Mouse (Mus musculus) heart, postnatal 4 days (tissue): ENCODE data around the gene Slbp. TPM values are rescaled to one million over a fixed set of nuclear protein-coding genes. Genes with fewer than 3 reads are reported as not detected.
A peak's percentile ranks its signal among the peaks of the same experiment; 100 is the strongest.

Source experiments
- DNase-seq: peaks from one replicate; pipeline ENCODE4 v3.0.0; 2021
- total RNA-seq, 2 experiments: library from RNA; stranded (reverse); gene quantifications; 2 replicates each; pipeline ENCODE4 v1.2.3; 2021

Slbp gene
- total RNA-seq: 10 to 100 TPM; 33.4 to 41.5 TPM

DNA sequence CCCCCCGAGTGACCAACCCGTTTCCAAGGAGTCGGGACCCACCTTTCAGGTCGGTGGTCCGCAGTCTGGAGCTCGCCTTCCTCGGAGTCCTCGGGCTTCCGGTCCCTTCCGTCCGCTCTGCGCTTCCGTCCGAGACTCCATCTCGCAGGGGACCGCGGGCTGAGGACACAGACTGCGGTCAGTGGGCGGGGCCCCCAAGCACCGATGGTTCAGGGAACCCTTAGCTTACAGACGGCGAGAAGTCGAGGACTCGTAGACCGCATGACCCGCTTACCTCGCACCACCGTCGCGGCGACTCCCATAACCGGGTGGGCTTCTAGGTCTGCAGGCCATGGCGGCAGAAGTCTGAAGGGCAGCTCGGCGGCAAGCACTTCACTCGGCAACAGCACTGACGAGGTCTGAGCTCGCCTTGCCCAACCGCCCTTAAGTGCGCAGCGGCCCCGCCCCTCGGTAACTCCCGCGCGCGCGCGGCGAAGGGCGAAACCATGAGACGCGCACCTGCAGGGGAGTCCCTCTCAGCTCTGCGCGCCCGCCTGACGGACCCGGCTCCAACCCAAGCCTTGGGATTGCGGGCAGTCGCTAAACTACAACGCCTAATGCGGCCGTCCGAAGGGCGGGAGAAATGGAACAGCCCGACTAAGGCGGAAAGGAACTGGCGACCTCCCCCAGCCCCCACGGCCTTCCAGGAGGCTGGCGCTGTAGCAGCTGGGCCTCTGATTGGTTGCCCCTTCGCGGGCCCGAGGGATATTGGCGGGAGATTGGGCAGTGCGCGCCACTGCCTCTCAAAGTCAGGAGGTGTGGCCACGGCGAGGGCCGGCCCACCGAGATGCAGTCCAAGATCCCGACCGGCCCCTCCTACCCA is at the start of gene Slbp:
TSS of gene Slbp (minus strand) at position 654 of the 862 bp plus-strand sequence.
- DNase-seq: peak; percentile 97

DNA sequence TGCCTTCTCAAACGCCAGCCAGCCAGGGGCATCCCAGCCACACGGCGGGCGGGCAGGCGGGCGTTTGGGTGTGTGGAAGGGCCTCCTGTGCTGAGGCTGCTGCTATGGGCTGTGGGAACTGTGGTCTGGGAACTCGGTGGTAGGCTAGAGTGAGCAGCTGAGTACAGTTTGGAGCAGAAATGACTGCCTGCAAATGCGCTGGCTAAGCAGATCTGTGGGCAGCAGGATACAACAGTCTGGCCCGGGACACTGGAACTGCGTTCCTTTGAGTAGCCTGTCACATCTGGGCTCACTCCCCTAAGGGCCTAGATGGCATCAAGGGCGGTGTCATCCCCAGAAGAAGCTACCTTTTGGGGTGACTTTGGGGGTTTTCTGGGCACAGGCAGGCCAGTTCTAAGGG is 49.5 kb upstream of the Slbp start:
- no peak for DNase-seq

DNA sequence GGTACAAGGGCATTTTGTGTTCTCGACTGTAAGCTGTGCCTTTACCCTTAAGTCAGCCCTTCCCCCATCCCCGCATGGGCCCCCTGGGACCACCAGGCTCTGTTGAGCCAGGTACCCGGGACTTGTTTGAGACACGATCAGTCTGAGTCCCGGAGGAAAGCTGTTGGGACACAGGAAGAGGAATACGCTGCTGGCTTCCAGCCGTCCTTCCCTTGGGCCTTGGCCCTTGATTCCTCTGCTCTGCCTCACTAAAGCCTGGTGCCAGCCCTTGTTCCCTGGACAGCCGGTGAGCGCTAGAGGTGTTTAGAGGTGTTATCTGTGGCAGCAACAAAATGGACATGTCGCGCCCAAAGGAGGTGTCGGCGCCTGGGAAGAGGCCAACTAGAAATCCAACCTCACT is 47.6 kb upstream of the Slbp start:
- peak; percentile 34 for DNase-seq

DNA sequence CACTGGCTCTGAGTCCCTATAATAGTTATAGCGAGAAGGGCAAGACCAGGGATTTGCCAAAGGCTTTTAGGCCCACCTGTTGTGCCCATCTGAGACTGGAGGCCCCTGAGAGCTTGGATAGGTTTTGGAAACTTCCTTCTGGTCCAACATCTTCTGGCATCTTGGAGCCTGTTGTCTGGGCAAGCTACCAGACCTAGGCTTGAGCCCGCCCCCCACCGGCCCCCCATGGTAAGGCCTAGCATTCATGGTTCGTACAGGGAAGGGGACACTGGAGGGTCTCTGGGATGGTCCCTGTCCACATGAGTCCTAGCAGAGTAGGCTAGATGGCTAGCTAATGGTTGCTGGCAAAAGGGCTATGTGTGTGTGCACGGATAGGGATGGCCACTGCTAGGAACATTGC is 46.3 kb upstream of the Slbp start:
- no peak for DNase-seq

DNA sequence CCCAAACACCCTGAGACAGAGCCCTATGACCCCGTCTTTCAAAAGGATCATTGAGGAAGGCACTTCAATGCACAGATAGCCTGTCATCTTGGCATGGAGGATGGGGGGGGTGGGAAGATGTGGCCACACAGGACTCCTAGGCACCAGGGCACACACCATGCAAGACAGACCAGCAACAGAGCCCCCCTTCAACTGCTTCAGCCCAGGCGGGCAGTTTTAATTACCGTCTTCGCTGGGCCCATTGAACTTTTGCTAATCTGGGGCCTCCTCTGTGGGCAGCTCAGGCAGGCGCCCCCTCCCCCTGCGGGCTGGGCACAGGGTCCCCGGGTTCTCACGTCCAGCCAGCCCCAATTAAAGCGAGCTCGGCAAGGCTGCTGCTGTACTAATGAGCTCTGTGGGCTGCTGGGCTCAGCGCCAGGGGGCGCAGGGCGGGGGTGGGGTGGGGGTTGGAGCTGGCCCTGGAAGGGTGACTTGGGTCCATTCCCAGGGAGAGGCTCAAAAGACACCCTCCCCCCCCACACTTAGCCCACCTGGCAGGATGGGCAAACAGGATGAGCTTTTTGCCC is 45.7 kb upstream of the Slbp start:
- no peak for DNase-seq

DNA sequence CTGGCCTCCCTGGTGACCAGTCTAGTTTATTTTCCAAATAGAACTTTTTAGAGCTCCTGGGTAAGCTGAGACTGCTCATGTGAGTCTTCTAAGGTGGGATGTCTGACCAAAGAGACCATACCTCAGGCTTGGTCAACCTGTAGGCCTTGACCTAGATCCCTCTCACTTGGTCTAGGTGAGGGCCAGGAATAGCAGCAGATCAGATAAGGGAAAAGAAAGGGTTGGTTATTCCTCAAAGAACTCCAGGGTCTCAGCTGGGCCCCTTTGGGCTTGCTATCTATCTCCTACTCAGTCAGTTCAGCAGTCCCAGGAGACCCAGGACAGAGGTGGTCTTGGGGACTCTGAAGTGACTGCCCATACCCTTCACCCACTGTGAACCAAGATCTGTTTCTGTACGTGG is 45.2 kb upstream of the Slbp start:
- DNase-seq: no peak

DNA sequence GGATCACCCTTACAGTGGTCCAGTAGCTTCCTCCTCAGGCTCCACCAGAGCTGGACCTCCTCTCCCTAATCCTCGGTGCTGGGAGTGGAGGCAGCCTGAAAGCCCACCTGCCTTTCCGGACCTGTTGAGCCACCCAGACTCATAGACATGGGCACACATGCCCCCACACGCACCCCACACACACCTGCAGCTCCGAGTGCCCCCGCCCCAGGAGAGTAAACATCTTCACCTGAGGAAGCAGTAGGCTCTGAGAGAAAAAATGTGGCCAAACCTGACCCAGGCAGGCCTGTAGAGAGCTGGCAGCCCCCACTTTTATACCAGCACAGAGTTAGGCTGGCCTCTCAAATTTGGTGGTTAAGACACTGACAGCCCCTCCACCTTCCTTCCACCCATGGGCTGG is 44.1 kb upstream of the Slbp start:
- DNase-seq: no peak

DNA sequence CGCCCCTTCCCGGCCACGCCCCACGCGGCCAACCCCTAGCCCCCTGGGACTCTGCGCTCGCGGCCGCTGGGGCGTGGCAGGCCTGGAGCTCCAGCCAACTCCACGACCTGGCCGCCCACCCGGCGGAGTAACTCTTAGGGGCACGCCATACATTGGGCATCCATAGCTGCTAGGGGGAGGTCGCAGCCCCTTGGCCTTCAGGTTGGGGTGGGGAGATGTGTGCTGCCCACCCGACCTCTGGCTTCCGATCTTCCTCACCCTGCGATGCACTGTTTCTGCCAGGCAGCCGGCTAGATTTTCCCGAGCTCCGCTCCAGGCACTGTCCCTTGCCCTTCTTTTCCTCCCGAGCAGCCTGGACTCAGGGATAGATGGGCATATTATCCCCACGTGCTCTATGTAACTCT is 43.3 kb upstream of the Slbp start:
- no peak for DNase-seq

DNA sequence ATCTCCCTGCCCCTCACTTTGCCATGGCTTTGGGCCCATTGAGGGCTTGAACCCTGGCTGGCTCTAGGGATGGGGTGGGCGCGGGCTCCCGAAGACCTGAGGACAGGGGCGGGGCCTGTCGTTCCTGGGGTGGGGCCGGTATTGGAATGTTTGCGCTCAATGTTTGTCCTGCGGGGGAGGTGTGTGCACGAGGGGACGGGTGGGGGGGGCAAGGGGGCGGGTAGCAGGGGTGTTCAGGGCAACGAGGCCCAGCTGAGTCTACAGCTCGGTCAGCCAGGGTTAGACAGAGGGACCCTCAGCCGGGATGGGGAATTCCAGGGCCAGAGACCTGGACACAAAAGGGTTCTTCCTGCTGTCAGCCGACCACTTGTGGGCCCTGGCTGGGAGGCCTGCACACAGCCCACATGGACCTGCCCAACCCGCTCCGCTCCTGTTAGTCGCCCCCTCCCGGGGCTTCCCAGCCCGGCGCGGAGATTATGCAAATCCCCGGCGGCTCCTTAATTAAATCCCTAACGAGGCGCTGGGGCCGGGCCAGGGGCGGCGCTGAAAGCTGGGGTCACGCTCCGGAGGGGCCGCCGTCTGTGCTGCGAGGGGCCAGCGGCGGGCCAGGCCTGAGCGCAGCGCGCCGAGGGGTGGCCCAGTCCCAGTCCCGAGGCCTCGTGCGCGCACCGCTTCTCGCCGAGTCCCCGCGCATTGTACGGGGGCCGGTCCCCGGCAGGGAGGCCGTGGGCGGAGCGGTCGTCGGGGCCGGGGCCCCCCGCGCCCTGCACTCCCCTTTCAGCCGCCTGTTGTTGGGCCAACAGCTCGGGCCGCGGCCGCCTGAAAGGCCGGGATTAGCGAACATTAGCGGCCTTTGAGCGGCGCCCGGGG is 42.7 kb upstream of the Slbp start:
- DNase-seq: peak; percentile 52

DNA sequence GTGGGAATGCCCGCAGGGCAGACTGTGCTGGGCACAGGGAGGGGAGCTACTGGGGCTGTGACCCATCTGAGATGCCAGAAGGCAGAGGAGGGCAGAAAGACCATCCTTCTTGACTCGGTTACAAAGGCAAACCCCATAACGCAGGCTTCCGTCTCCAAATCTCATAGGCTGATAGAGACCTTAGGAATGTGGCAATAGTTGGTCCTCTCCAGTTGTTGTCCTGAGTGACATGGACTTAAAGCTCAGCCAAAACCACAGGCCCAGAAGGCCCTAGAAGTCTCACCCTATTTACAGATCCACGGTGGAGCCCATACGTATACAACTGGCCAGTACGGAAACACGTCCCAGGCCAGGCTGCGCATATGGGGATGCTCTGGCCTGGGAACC is 42.1 kb upstream of the Slbp start:
- no peak for DNase-seq

DNA sequence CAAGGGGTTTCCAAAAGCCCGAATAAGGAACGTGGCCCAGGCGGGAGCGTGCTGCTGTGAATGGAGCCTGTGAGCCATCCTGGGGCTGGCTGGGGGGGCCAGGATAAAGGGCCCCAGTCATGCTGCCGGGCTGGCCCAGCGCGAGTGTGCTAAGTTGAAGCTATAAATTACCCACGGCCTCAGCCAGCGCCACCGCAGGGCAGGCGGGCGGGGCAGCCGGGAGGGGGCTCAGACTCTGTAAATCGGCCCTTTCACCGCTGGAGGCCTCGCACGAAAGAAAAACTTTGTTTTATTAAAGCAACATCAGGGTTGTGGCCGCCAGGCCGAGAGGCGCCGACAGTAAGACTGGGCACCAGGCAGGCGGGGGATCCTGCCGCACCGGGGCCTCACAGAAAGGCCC is 40.0 kb upstream of the Slbp start:
- DNase-seq: peak; percentile 60

DNA sequence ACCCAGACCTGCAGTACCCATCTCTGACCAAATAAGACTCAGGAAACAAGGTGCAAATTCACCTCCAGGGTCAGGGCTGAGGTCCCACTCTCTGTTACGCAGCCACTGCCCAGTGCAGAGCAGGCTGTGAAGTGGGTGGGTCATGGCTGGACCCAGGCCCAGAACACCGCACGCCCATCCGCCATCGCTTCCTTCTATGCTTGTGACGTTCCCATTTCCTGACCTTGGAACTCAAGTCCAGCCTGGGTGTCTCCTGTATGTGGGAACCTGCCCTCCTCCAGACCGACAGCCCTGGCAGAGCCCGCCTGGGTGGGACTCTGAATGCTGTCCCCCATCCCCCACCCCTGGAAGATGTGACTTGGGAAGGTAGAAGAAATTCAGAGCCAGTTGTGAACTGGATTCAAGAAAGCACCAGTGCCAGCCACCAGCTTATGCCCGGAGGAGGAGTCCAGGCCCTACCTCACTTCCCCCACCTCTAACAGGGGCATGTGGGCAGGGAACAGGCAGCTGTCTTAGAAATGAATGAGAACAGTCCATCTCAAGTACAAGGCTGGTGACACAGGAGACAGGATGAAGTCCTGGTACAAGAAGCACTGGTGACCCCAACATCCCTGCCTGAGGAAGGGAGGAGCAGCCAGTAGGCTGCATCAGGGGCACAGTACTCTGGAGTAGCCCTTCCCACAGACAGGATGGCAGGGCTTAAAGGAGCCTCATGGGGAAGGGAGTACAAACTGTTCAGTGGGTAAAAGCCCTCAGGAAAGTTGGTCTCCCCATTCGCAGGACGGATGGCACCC is 37.7 kb upstream of the Slbp start:
- DNase-seq: peak; percentile 58

DNA sequence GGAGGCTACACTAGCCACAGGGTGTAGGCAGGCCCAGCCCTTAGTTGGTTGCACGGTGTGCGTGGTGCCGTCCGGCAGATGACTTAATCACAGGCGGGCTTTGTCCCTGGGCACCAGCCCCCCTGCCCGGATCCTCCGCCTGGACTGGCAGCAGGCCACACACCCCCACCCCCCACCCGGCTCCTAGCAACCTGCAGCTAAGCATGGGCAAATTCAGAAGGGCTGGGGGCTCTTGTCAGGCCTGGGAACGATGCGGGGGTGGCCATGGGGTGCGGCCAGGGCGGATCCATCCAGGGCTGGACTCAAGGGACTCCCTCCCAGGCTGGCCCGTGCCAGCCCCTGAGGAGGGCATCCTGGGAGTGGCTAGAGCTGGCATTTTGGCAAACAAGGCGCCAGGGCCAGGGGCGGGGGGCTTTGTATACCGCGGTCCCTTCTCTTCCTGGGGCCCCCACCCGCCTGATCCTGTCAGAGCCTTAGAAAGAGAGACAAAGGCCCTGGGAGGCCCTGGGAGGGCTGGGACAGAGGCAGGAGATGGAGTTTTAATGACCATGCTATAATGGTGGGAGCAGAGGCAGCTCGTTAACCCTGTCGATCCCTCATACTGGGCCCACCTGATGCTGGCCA is 37.0 kb upstream of the Slbp start:
- DNase-seq: peak; percentile 42

DNA sequence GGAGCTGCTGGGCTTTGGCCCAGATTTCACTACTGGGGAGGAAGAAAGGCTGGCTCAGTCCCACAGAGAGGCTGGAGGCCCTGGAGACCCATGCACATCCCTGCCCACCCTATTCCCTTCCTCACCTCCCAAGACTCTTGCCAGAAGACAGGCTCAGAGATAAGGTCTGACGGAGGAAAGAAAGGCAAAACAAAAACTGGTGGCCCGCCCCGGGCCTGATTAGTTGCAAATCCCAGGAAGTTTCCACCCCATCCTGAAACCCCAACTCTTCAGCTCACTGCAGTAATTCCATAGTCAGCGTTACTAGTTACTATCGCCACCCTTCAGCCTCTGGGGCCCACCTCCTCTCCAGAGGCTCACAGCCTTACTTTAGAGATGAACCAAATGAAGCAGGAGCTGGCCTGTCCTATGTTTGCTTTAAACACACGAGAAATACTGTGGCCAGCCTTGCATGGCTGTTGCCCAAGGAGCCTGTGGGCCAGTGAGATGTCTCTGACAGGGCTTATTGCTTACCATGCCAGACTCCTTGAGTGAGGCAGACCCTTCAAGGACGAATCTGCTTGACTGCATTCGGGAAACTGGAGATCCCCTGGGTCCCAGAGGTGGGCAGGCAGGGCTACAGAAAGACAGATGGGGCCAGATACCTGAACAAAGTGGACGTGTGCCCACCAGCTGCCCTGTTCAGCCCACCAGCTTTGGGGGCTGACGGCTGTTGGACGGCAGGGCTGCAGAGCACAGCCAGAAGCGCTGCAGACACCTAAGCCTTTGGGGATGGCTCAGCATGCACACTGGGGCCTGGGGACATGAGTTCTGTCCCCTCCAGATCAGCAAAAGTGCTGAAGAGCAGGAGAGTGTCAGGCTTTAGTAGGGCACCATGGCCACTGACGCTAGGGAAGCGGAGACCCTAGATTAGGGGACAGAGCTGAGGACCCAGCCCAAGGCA is 36.2 kb upstream of the Slbp start:
- DNase-seq: no peak

DNA sequence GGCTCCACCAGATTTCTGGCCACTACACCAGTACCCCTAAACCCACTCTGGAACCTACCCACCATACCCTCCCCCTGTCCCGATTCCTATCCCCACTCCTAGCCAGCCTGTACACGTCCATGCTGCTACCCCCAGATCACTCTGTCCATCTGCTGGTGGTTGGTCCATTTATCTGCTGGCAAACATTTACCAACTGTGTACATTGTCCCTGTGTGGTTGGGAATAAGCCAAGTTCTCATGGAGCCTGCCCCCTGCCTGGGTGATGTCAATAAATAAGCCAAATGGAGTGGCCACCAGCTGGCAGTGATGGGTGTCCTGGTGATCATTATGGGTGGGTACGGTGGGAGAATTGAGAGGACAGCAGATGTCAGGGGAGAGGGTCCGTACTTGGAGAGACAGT is 34.8 kb upstream of the Slbp start:
- no peak for DNase-seq

DNA sequence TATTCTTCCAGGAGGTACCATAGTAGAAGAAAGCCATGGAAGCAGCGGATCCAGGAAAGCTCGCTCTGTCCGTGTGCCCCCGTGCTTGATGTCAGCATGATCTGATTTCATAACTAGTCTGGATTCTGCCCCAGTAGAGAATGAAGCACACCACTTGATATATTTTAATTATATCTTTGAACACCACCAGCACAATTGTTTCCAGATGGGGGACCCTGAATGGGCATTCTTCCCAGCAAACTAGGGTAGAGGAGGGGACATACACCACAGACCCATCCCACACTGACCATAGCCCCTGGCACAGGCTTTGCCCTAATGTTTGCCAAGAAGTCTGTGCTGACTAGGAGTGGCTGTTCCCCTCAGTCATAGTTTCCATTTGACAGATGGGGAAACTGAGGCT is 32.6 kb upstream of the Slbp start:
- DNase-seq: no peak

DNA sequence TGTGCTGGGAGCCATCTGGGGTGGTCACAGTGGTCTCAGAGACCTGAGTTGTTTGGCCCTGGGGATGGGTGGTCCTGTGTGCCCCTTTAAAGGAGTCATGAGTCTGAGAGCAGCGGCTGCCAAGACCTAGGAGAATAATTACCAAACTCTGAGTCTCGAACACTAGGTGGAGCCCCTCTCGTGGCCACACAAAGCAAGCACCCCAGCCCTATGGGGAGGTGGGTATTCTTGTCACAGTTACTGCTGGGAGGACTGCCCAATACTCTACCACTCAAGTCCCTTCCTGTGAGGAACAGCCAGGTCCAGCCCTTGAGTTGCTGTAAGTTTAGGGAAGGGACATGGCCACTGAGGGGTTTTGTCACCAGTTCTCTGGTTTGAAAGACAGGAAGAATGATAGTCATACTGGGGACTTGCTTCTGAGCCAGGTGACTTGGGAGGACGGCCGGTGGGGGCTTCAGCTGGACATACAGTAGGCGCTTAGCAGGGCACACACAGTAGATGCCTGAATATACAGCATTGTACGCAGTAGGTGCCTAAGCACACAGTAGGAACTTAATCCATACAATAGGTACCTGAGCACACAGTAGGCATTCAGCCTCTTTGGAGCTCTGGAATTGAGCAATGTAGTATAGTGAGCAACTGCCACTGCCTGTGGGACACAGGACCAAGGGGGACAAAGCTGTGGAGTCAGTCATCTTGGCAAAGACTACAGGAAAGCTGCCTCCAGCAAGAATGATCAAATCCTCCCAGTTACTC is 31.7 kb upstream of the Slbp start:
- peak; percentile 70 for DNase-seq

DNA sequence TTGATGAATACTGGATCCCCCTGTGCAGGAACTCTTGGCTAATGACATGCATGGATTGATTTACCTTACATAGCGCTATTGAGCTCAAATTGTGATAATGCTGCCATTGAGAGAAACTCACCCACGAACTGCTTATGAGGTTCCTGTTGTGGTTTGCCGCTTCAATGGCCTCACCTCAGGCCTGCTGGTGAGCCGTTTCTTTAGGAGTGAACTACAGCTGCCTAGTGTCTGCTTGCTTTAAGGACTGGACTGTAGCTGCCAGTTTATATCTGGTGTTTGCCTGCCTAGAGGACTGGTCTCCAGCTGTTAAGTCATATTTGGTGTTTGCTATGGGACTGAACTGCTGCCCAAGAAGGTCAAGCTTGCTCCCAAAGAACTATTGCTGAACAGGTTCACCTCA is 30.6 kb upstream of the Slbp start:
- no peak for DNase-seq

DNA sequence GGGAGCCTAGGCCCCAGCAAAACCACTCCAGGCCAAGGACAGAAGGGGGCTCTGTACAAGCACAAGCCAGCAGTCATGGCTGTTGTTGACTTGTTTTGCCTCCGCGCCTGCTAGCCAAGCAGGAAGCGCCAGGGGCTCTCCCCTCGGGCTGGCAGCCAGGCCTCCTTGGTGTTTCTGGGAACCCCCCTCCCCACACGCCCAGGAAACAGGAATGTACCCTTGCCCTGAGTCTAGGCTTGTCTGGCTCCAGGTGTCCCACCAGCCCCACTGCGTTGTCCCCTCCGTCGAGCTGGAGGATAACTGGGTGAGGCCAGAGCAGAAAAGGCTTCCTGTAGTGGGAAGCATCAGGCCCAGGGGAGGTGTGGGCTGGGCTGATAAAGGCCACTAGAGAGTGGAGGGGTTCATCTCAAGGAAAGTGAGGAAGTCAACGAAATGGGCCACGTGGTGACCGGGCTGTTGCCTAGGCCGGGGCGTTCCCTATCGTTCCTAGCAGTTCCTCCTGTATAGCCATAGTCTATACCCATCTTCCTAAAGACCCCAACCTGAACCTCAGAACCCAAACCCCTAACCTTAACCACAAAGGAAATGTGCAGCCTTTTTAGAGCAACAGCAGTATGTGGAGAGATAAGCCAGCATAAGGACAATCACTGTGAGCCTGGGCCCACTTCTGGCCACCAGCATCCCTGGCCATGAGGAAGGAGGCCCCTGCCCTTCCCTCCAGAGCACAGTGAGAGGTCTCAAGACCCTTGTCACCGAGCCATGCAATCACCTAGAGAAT is 29.4 kb upstream of the Slbp start:
- DNase-seq: no peak
